Mouse (Mus musculus): ENCODE results near the gene Txk.

Gene Txk

GRCm38 (mm10) chr5:72751056-72751758 is 1.4 kb downstream of the Txk start:
- no peak for DNase-seq (ENCODE audit: low read depth, low spot score)

- no peak for DNase-seq (ENCODE audit: low read depth, low spot score)
These were observed 2.4 kb downstream of the Txk start for GRCm38 (mm10) chr5:72750226-72750625.

- no peak for DNase-seq (ENCODE audit: low read depth, low spot score)
These were observed 3.8 kb downstream of the Txk start for GRCm38 (mm10) chr5:72748659-72749265.

GRCm38 (mm10) chr5:72747384-72747783 is 5.2 kb downstream of the Txk start:
- no peak for DNase-seq (ENCODE audit: low read depth, low spot score)

- DNase-seq (ENCODE audit: low read depth, low spot score) = no peak
These were observed 6.1 kb downstream of the Txk start for GRCm38 (mm10) chr5:72746461-72746860.

GRCm38 (mm10) chr5:72743103-72743502 is 9.5 kb downstream of the Txk start:
- DNase-seq (ENCODE audit: low read depth, low spot score) = no peak

- no peak for DNase-seq (ENCODE audit: low read depth, low spot score)
These were observed 15.7 kb downstream of the Txk start for GRCm38 (mm10) chr5:72736868-72737267.

GRCm38 (mm10) chr5:72736437-72736836 is 16.1 kb downstream of the Txk start:
- DNase-seq (ENCODE audit: low read depth, low spot score) = no peak

GRCm38 (mm10) chr5:72735763-72736162 is 16.8 kb downstream of the Txk start:
- no peak for DNase-seq (ENCODE audit: low read depth, low spot score)

GRCm38 (mm10) chr5:72732885-72733284 is 19.7 kb downstream of the Txk start:
- no peak for DNase-seq (ENCODE audit: low read depth, low spot score)

- DNase-seq (ENCODE audit: low read depth, low spot score) = no peak
These were observed 27.2 kb downstream of the Txk start for GRCm38 (mm10) chr5:72725404-72725803.

GRCm38 (mm10) chr5:72723429-72723828 is 29.1 kb downstream of the Txk start:
- peak; percentile 33 for DNase-seq (ENCODE audit: low read depth, low spot score)

- DNase-seq (ENCODE audit: low read depth, low spot score) = peak; percentile 25
These were observed 32.0 kb downstream of the Txk start for GRCm38 (mm10) chr5:72720587-72720986.

GRCm38 (mm10) chr5:72710572-72711278 is 41.9 kb downstream of the Txk start:
- peak; percentile 69 for DNase-seq (ENCODE audit: low read depth, low spot score)

- DNase-seq (ENCODE audit: low read depth, low spot score) = no peak
These were observed 42.6 kb downstream of the Txk start for GRCm38 (mm10) chr5:72709976-72710375.

GRCm38 (mm10) chr5:72709451-72709850 is 43.1 kb downstream of the Txk start:
- no peak for DNase-seq (ENCODE audit: low read depth, low spot score)

- DNase-seq (ENCODE audit: low read depth, low spot score) = no peak
These were observed 45.9 kb downstream of the Txk start for GRCm38 (mm10) chr5:72706722-72707121.

- no peak for DNase-seq (ENCODE audit: low read depth, low spot score)
These were observed 46.5 kb downstream of the Txk start for GRCm38 (mm10) chr5:72706095-72706494.

GRCm38 (mm10) chr5:72702202-72702601 is 50.4 kb downstream of the Txk start:
- no peak for DNase-seq (ENCODE audit: low read depth, low spot score)

- DNase-seq (ENCODE audit: low read depth, low spot score) = no peak
These were observed 53.1 kb downstream of the Txk start for GRCm38 (mm10) chr5:72699500-72699818.

GRCm38 (mm10) chr5:72698818-72699499 is 53.6 kb downstream of the Txk start:
- no peak for DNase-seq (ENCODE audit: low read depth, low spot score)

GRCm38 (mm10) chr5:72698343-72698742 is 54.2 kb downstream of the Txk start:
- no peak for DNase-seq (ENCODE audit: low read depth, low spot score)
